8 mouse cellular contexts compared by ENCODE assay signal in the genomic region with DNA sequence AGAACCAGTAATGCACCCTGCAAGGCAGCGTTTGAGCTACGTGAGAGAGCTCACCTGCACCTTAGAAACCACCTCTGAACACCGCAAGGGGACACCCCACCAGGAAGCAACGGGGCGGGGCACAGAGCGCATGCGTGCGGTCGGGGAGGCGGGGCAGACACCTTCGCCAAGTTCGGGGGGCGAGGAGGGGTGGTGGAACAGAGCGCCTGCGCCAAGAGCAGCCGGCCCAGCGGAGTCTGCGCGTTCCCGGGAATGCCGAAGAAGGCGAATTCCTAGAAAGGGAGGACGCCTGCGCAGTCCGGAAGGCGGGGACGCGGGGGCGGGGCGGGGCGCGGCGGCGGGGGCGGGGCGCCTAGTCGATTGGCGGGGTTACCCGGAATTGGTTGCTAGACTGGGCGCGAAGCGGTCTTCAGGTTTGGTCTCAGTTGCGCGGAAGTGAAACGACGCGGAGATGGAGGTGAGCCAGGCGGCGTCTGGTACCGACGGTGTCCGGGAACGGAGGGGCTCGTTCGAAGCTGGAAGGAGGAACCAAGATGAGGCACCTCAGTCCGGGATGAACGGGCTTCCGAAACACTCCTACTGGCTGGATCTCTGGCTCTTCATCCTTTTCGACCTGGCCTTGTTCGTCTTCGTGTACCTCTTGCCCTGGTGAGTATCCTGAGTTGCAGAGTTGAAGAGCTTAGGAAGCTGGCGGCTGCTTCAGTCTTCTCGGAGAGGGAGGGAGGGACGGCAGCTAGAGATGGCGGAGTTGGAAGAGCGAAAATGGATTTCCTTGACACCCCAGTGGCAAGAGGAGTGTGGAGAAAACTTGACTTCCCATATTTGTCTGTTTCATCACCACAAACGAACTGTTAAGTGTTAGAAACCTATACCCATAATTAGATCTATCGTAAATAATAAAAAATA. TPM values are rescaled to one million over a fixed set of nuclear protein-coding genes. Genes with fewer than 3 reads are reported as not detected.
DNase-seq lines count a peak whose midpoint lies in the region; ATAC-seq lines count a peak whose summit lies in the region.

Gene 1810037I17Rik, plus strand, starts transcription at position 195 of the 906 bp plus-strand sequence.

- WGBS in lung, embryonic 16.5 days = 1% methylated on average over 66 of the region's 68 CpGs

- H3K4me3 ChIP-seq in lung, embryonic 16.5 days (ENCODE audit: low read length) = peak within 1 kb of the TSS; percentile 70

- no peaks in the 10 kb centered on the region for H3K9me3 ChIP-seq in lung, embryonic 16.5 days (ENCODE audit: control insufficient read depth, low read length)

- H3K27ac ChIP-seq in lung, embryonic 16.5 days (ENCODE audit: low read length) = peak within 1 kb of the TSS; percentile 93

- ATAC-seq in hematopoietic stem cell, adult 5-6 weeks (replicated peaks in 1 of 2; ENCODE audit: insufficient read depth in 1 of 2, low FRiP score in 2 of 2, low TSS enrichment in 1 of 2, low read depth in 1 of 2, poor library complexity in 2 of 2, severe bottlenecking in 2 of 2) = peak; percentile 84 to 89
- peak; percentile 99 for ATAC-seq in lung, embryonic 16.5 days (ENCODE audit: low read depth)

- H3K9ac ChIP-seq in lung, embryonic 16.5 days (ENCODE audit: low read length) = peak within 1 kb of the TSS; percentile 82

- peak; percentile 79 for DNase-seq in MEL-GATA-1-ER (ENCODE audit: extremely low read depth, low read depth)
- peak; percentile 95 for DNase-seq in cerebellum, adult 8-10 months
- DNase-seq in forelimb bud, embryonic 11.5 days (ENCODE audit: low read depth, low spot score) = peak; percentile 95
- peak; percentile 84 for DNase-seq in layer of hippocampus, adult 9-10 months (ENCODE audit: low spot score)
- DNase-seq in ovary, postnatal 10 days (ENCODE audit: low spot score) = peak; percentile 95
- DNase-seq in thymus, postnatal 10 days (ENCODE audit: low spot score in 2 of 2) = peak; percentile 95 to 96

- H3K4me1 ChIP-seq in lung, embryonic 16.5 days (replicated peaks; ENCODE audit: control insufficient read depth, insufficient read depth, low read length) = peaks cover 5% of the 10 kb centered on the region

- H3K27me3 ChIP-seq in lung, embryonic 16.5 days (ENCODE audit: control insufficient read depth, insufficient read depth, low read depth, low read length) = no peaks in the 10 kb centered on the region

- peak within 1 kb of the TSS; percentile 63 for H3K4me2 ChIP-seq in lung, embryonic 16.5 days (ENCODE audit: low read depth, low read length)

- H3K36me3 ChIP-seq in lung, embryonic 16.5 days (ENCODE audit: control insufficient read depth, insufficient read depth, low read length) = no peaks in the 10 kb centered on the region

RNA-seq across cellular contexts. Expression of gene 1810037I17Rik, which starts in this region (rescaled TPM):
- 30.1 and 31.5 TPM in 2 replicates for total RNA-seq in hematopoietic stem cell, adult 5-6 weeks (2017)
- polyA plus RNA-seq in lung, embryonic 16.5 days (2015; fragmentation: Nextera tagmentation; extraction: Ambion mirVana) = 113 and 118 TPM in 2 replicates

Comparison
In these comparisons a context has a peak if more than half of its experiments do, and no peak if none do; other contexts are left out.
1. Peak in every context shown above with its lines: DNase-seq, ATAC-seq, H3K4me3 ChIP-seq and H3K27ac ChIP-seq.